Mouse (Mus musculus) liver, adult 2 months (tissue): Measurements from ENCODE around the gene Mtx1.

Source experiments
- CTCF ChIP-seq: fragments of 200-500 bp; IDR thresholded peaks from 2 replicates; pipeline ENCODE4 v1.5.1; 2011; ENCODE audit warnings: low read depth, low read length, control low read depth
- POLR2A ChIP-seq: fragments of 200-500 bp; IDR thresholded peaks from 2 replicates; pipeline ENCODE4 v1.6.1; 2011; ENCODE audit warnings: low read length, control low read depth; ENCODE audit not compliant: insufficient read depth; ENCODE audit errors: extremely low read depth

GRCm38 (mm10) chr3:89202253-89203141 lies 24.4 kb downstream of the Mtx1 start, which contains the start of gene Gba:
- no peak for TF ChIP-seq CTCF
- TF ChIP-seq POLR2A, result no peak
